Mouse (Mus musculus) layer of hippocampus, adult 18-20 months (tissue): ENCODE data around the gene Fbxl19. TPM values are rescaled to one million over a fixed set of nuclear protein-coding genes. Genes with fewer than 3 reads are reported as not detected.
A peak's percentile ranks its signal among the peaks of the same experiment; 100 is the strongest.
"Not testable (repeated sequence)": the region's sequence is repeated elsewhere in the genome, so short reads cannot be mapped to it uniquely, and the experiment has no call there.

Source experiments
- DNase-seq, 2 experiments: peaks; one replicate each; pipeline ENCODE4 v3.0.0; 2022; ENCODE audit warnings: low spot score in 2 of 2
- total RNA-seq, 2 experiments: library from RNA; stranded (reverse); gene quantifications; 2 replicates each; pipeline ENCODE4 v1.2.3; 2021

The Fbxl19 gene
- total RNA-seq, 2 experiments from 2014 or later, result 59.2 to 59.7 TPM

DNA sequence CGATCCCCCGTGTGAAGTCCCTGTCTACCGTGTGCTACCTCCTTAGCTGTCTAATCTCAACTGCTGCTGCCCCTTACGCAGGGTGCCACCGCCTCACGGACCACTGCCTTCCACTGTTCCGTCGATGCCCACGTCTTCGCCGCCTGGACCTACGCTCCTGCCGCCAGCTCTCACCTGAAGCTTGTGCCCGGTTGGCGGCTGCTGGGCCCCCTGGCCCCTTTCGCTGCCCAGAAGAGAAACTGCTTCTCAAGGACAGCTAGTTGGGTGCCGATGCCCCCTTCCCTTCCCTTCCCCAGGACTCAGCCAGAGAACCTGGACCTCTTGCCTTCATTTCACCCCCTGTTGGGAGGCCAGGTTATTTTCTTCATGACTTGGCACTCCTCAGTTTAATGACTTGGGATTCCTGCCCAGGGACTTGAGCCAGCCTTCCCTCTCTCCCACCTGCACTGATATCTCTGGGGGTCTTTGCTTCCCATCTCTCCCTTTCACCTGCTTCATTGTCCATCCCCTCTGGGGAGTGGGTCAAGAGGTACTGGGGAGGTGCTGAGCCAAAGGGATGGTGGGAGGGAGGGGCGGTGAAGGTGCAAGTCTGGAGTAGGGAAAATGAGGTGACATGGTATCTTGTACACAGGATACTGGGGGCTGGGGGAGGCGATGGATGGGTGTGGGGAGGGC is 23.5 kb downstream of the Fbxl19 start:
- DNase-seq, result no peak

DNA sequence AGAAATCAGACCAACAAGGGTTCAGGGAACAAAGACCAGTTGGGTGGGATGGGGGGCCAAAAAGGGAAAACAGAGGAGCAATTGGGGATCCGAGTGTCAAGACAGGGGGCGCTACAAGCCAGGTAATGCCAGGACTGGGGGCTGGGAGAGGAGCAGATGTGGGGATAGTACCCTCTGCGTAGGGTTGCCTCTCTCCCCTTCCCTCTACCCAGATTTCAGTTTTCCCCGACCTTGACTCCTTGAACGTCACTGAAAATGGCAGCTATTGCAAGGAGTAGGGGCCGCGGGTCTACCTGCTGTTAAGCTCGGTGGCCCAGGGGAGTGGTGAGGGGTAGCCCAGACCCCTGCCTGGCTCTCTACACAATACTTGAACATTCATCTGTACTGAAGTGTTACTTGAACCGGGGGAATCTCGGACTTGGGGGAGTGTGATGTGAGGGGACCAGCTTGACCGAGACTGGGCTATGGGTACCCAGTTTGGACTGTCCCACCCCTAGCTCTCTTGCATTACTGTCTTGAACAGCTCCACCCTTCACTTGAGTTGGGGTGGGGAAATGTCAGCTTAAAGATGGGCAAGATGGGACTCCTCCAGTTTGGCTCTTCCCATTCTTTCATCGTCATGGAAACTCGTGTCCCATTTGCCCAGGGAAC is 24.1 kb downstream of the Fbxl19 start:
- DNase-seq, result no peak

DNA sequence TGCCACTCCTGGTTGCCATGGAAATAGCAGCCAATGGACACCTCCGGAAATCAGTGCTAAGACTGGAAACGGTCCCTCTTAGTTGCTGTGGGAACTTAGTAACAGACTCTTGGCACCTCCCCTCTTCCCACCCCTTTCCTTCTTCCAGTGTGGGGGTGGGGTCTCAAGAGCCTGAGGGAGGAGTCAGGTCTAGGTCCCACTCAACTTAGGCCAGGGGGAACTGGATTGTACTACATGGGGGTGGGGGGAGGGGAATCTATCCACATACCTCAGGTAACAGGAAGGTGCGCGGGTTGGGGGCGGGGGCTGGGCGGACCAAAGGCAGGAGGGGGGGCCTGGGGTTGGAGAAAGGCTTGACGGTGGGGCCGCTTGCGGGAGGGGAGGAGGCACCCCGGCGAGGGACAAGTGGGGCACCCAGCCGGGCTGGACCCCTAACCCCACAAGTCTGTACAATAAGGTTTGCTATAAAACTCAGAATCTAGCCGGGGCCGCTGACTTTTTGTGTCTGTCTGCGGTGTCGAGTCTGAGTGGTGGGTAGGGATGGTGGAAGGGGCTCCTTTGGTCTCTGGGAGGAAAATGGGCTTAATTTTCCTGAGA is 24.8 kb downstream of the Fbxl19 start:
- peak; percentile 96 to 99 for DNase-seq

DNA sequence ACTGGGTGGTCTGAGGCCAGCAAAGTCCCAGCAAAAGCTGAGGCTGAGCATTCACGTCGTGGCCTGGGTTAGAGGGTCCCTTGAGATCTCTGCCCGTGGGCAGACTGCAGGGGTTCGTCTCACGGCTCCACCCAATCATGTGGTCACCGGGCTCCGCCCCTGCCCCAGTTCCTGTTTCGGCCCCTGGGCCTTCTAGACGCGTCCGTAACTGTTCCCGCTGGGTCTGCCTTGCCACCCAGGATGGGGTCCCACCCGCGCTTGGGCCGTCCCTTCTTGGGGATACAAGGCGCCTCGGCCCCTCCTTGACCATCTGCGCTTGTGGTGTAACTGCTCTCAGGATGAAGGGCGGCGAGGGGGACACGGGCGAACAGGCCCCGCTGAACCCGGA is 25.3 kb downstream of the Fbxl19 start, which contains the start of gene Orai3:
Gene Orai3, plus strand, starts transcription at position 165 of the 388 bp plus-strand sequence.
- DNase-seq, result peak; percentile 82 to 83

DNA sequence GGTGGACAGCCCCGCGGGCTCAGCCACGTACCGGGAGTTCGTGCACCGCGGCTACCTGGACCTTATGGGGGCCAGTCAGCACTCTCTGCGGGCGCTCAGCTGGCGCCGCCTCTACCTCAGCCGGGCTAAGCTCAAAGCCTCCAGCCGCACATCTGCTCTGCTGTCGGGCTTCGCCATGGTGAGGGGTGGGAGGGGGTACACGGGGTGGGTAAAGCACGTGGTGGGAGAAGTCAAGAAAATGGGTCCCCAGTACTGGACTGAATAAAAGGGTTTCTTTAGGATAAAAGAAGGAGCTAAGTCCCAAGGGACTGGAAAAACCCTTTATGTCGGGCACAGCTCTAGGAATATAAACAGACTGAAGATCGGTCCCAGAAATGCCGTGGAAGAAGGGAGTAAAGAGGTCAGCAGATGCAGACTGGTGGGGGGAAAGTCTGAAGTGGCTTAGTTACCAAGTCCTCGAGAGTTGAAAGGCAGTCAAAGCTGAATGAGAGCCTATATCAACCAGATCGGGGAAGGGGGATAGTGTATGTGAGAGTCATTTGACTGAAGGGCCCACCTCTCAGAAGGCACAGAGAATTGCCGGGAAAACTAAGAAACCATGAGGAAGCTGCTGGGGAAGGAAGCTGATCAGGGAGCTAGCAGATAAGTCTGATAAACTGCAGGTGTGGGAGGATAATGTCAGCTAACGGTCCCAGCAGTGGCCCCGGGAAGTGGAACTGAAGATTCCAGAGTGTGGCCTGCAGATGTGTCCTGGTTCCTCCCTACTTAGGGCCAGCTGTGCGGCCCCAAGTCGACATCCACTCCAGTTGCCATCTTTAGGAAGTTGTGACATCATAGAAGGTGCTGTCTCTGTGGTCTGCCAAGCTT is 25.9 kb downstream of the Fbxl19 start:
- no peak for DNase-seq

DNA sequence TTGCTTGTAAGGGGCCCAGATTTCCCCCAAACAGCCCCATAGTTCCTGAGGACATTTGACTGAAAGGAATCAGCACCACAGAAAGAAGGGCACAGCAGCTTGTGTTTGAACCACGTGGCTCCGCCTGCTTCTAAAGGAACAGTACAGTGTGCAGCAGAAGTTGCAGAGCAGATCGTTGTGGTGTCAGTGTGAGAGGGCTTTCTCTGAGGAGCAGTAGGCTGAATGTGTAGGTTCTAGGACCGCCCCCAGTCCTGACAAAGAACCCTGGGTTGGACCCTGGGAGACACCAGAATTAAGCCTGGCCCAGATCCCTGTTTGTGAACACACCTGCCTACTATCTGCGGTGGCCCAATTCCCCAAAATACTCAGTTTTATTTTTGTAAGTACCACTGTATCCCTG is 26.9 kb downstream of the Fbxl19 start:
- DNase-seq, result peak; percentile 66 to 81

DNA sequence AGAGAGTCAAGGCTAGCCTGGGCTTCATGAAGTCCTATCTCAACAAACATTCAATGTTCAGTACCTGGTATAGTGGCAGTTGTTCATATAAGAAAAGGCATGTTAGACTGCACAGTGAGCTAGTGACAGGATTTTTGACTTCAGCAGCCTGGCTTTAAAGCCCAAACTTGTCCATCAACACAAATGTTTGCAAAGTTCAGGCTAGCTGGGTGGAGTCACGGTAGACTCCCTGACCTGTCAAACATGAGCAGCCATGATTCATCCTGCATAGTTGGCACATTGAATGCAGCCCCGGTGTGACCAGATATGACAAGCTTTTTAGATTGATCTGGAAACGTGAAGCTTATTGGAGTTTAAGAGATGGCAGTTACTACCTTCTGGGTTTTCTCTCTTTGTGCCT is 27.7 kb downstream of the Fbxl19 start:
- DNase-seq, result no peak

DNA sequence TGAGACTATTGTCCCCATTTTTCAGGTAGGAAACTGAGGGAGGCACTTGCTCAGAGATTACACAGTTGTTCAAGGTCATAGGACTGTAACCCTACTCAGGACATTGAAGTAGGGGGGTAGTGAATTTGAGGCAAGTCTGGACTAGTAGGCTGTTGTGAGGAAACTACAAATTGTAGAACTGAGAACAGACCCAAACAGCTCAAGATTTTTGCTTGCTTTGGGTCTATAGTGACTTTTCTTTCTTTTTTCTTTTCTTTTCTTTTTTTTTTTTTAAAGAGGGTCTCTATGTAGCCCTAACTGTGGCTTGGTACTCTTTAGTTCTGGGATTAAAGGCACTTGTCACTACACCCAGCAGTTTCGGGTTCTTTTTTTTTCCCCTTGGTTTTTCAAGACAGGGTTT is 28.2 kb downstream of the Fbxl19 start:
- no peak for DNase-seq

DNA sequence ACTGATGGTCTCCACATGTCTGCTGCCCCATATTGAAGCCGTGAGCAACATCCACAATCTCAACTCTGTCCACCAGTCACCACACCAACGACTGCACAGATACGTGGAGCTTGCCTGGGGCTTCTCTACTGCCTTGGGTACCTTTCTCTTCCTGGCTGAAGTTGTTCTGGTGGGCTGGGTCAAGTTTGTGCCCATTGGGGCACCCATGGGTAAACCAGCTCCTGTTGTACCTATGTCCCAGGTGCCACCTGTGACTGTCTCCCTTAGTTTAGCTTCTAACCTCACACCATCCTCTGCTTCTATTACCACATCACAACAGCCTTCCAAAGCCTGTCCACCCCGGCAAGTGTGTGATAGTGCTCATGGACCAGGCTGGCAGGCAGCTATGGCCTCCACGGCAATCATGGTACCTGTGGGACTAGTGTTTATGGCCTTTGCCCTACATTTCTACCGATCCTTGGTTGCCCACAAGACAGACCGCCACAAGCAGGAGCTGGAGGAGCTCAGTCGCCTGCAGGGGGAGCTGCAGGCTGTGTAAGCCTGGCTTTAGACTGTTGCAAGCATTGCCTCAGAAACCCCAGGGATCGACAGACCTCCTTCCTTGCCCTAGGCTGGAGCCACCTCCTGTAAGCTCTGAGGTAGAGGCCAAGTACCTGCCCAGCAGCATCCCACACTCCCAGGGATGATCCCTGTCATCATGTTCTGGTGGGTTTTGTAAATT is 29.5 kb downstream of the Fbxl19 start:
- DNase-seq, result peak; percentile 53 to 78

DNA sequence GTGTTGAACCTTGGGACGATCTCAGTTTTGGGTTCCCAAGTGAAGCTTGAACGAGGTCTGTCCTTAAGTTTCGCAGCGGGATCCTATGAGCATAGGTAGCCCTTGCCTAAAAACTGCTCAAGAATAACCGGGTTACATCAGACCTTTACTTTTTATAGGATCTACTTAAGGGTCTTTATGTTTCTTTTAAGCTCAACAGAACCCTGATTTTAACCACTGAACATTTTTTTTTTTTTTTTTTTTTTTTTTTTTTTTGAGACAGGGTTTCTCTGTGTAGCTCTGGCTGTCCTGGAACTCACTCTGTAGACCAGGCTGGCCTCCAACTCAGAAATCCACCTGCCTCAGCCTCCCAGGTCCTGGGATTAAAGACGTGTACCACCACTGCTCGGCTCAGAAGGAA is 31.5 kb downstream of the Fbxl19 start:
- DNase-seq, result not testable (repeated sequence)

DNA sequence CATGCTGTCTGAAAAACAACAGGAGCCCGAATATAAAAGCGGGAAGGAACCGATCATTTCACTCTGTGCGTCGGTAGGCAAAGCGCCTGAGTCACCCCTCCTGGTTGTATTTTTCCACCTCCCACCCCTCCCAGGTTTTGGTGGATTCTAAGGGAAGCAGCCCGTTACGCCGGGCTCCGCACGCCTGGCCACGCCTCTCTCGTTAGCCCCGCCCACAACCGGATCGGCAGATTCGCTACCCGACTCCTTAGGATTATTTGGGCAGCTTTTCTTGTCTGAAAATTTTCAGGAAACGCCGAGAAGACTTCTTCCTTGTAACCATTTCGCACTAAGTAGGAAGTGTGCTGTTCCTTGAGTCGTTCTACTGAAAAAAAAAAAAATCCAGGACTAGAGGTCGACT is 32.1 kb downstream of the Fbxl19 start, which contains the start of gene Setd1a:
Gene Setd1a, plus strand, starts transcription at position 245 of the 400 bp plus-strand sequence.
- DNase-seq, result peak; percentile 88 to 92

DNA sequence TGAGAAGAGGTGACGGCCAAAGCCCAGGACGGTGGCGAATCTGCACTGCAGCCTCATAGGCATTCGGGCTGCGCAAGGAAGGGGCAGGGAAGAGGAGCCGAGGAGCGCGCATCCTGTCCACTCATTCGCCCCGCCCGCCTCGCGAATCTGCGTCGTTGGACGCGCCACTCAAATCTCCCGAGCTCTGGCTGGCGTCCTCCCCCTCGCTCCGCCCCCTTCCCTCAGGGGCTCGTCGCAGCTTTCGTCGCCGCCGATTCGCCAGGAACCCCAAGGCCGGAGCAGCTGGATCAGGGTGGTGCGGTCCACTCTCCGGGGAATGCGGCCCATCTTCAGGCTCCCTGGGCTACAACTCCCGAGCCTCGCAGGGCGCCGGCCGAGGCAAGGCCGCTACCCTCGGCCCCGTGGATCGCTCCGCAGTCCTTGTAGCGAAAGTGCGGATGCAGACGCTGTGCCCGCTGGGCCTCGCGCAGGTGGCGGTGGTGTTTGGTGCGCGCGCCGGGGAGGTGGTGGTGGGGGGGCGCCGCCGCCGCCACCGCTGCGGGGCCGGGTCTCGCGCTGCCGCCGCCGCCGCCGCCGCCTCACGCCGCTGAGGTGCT is 32.6 kb downstream of the Fbxl19 start:
- peak; percentile 96 to 97 for DNase-seq

DNA sequence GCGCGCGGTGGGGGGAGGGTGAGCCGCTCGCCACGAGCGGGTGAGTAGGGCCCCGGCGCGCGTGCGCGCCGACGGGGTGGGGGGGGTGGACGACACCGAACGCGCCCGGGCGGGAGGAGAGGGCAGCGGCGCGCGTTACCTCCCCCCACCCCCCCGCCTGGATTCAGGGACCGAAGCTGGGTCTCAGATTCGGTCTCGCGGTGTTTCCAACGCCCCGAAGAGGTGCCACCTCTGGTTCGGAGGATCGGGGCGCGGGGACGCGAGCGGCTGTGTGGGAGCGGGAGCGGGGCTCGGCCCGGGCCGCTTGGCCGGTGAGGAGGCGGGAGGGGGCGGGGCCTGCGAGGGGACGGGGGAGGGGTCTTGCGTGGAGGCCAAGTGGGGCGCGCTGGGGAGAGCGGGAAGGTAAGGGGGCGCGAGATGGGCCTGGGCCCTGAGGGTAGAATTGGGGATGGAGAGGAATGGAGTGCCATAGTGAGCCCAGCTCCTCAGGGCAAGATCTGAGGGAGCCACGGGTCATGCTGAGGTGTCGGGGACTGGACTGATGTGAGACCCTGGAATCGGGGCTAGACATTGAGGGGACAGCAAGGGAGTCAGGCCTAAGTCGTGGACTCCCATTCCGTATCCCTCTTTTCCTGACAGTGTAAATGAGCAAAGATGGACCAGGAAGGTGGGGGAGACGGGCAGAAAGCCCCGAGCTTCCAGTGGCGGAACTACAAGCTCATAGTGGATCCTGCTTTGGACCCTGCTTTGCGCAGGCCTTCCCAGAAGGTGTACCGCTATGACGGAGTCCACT is 33.3 kb downstream of the Fbxl19 start:
- peak in 1 of 2 experiments; percentile 34 for DNase-seq

DNA sequence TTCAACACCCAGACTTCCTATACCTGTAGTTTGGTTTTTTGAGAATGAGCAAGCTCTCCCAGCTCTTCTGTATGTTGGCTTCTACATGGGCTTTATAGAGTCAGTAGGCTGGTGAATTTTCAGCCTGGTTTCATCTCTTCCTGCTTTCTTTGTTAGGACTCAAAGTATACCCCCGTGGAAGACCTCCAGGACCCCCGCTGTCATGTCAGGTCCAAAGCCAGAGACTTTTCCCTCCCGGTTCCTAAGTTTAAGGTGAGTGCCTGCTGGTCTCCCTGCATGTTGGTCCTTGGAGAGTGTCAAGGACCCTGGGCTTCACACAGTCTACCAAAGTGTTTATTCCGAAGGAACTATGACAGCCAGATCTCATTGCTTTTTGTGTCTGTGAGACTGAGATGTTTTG is 34.0 kb downstream of the Fbxl19 start:
- no peak for DNase-seq

DNA sequence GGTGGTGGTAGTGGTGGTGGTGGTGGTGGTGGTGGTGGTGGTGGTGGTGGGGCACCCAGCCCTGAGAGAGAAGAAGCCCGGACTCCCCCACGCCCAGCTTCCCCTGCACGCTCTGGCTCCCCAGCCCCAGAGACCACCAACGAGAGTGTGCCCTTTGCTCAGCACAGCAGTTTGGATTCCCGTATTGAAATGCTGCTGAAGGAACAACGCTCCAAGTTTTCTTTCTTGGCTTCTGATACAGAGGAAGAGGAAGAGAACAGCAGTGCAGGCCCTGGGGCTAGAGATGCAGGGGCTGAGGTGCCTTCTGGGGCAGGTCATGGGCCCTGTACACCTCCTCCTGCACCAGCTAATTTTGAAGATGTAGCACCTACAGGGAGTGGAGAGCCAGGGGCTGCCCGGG is 41.0 kb downstream of the Fbxl19 start, which contains the start of gene Gm49388:
Gene Gm49388, plus strand, starts transcription at position 301 of the 400 bp plus-strand sequence.
- no peak for DNase-seq

DNA sequence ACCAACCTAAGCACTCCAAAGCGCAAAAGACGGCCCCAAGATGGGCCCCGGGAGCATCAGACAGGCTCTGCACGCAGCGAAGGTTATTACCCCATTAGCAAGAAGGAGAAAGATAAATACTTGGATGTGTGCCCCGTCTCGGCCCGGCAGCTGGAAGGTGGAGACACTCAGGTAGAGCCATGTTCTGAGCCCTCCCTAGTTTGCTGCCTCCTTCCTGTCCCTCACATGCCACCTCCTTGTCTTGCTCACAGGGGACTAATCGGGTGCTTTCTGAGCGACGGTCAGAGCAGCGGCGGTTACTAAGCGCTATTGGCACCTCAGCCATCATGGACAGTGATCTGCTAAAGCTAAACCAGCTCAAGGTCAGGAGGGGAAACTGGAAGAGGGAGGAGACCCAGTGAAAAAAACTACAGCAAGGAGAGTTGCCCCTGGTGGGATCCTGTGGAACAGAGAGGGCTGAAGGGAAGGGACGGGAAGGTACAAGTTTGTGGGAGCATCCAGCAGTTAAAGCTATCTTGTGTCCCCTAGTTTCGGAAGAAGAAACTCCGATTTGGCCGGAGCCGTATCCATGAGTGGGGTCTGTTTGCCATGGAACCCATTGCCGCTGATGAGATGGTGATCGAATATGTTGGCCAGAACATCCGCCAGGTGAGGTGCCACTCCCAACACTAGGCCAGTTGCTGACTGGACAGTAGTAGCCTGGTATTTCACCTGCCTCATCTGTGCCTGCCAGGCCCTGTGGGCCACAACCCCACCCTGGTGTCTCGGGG is 52.9 kb downstream of the Fbxl19 start:
- DNase-seq, result no peak

DNA sequence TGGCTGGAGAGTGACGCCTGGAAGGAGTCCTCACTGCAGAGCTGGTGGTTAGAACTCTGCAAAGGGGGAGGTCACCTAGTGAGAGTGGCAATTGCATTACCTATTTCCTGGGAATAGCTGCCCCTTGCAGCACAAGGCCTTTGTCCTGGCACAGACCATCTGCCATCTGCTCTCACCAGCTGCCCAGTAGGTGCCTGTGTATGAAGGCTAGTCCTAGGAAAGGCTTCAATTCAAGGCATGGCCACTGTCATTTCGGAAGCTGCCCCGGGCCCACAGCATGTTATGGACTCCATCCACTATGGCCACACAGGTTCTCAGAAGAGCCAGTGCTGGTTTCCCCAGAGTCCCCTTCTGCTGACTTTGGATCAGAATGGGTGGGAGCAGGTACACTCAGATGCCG is 54.2 kb downstream of the Fbxl19 start:
- no peak for DNase-seq

DNA sequence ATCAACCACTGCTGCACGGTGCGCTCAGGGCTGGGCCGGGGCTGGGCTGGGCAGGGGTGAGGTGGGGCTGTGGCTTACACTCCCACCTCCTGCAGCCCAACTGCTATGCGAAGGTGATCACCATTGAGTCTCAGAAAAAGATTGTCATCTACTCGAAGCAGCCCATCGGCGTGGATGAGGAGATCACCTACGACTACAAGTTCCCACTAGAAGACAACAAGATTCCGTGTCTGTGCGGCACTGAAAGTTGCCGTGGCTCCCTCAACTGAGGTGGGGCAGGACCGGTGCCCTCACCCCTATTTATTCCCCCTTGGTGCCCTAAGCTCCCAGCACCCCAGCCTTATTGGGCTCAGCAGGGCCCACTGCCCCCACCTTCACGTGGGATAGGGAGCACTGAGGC is 54.9 kb downstream of the Fbxl19 start:
- no peak for DNase-seq

DNA sequence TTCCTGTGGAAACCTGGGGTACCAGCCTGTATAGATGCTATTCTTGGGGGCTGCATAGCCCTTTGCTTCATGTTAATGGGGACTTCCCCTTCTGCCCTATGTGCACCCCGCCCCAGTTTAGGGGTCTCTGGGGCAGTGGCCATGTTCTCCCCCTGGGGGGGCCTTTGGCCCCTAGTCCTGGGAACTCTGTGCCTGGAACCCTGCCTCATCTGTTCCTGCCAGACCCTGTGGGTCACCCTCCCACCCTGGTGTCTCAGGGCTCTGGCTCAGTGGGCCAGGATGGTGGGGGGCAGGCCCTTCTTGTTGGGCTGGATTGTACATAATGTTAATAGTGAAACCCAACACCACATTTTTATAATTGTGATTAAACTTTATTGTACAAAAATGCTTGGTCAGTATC is 55.4 kb downstream of the Fbxl19 start:
- DNase-seq, result no peak
